Comparison of ENCODE assay signal across 24 mouse cellular contexts in the genomic region with DNA sequence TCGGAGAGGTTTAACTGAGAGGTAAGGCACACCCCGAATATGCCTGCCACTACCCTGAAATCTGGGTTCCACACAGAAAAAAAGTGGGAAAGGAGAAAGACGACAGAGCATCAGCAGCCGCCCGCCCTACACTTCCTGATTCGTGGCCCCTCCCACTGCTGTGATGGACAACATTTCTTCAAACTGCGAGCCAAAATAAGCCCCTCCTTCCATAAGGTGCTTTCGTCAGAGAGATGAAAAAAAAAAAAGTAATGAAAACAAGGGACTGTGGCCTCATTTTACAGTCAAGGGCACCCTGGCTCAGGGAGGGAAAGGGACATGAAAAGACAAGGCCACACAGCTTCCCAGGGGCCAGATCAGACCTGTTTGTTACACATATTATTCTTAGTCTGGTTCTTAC.
DNase-seq lines count a peak whose midpoint lies in the region; ATAC-seq and TF ChIP-seq lines count a peak whose summit lies in the region.
"Had no signal": no experiment of that assay in that cellular context is flagged by ENCODE, and none has a peak within 500 bp of the region (broad histone marks: within the 10 kb centered on the region; RNA-seq: fewer than 3 reads in every experiment).

No protein-coding gene starts in this region.

- H3K27ac ChIP-seq in midbrain, postnatal 0 days (ENCODE audit: low read depth, low read length): no peak overlapping the region
- no peak overlapping the region for H3K27ac ChIP-seq in midbrain, embryonic 11.5 days (ENCODE audit: low read depth, low read length)
- no peak overlapping the region for H3K27ac ChIP-seq in neural tube, embryonic 15.5 days (replicated peaks)
- H3K27ac ChIP-seq: embryonic facial prominence, embryonic 13.5 days; heart, embryonic 13.5 days; intestine, embryonic 15.5 days; kidney, postnatal 0 days; liver, embryonic 12.5 days; midbrain, embryonic 13.5 days; stomach, embryonic 15.5 days had no signal

- H3K4me2 ChIP-seq in midbrain, postnatal 0 days (ENCODE audit: low read depth, low read length, poor library complexity, severe bottlenecking): peak overlapping the region; percentile 95; the same call in 1 of the 2 replicates
- no peak overlapping the region for H3K4me2 ChIP-seq in midbrain, embryonic 11.5 days
- H3K4me2 ChIP-seq in neural tube, embryonic 15.5 days: peak overlapping the region; percentile 93; the same call in 1 of the 2 replicates

- no peak overlapping the region for H3K9ac ChIP-seq in midbrain, postnatal 0 days (replicated peaks; ENCODE audit: low read length, poor library complexity, severe bottlenecking)
- no peak overlapping the region for H3K9ac ChIP-seq in midbrain, embryonic 11.5 days (ENCODE audit: low read length)
- H3K9ac ChIP-seq in neural tube, embryonic 15.5 days (replicated peaks): no peak overlapping the region
- H3K9ac ChIP-seq: embryonic facial prominence, embryonic 13.5 days; intestine, embryonic 15.5 days; liver, embryonic 12.5 days; liver, postnatal 0 days; stomach, embryonic 15.5 days had no signal

- H3K4me1 ChIP-seq in midbrain, postnatal 0 days (ENCODE audit: insufficient read depth, low read length): peaks cover 9% of the 10 kb centered on the region; the same call in 1 of the 2 replicates
- H3K4me1 ChIP-seq in midbrain, embryonic 11.5 days (ENCODE audit: control insufficient read depth, insufficient read depth, low read length): peaks cover 4% of the 10 kb centered on the region
- H3K4me1 ChIP-seq in neural tube, embryonic 15.5 days: peaks cover 29% of the 10 kb centered on the region

- DNase-seq in adrenal gland, adult (ENCODE audit: inconsistent age in 2 of 2, low spot score in 1 of 2): peak; percentile 22 to 68
- no peak for DNase-seq in adrenal gland, adult 18-20 months (ENCODE audit: low spot score in 2 of 2)
- peak; percentile 62 for DNase-seq in cerebellum, adult 9-10 months
- no peak for DNase-seq in cerebellum, postnatal 4 days (ENCODE audit: low spot score in 2 of 2)
- DNase-seq in midbrain, postnatal 0 days (ENCODE audit: low spot score): no peak
- no peak for DNase-seq in midbrain, embryonic 11.5 days (ENCODE audit: low spot score, missing footprints)
- DNase-seq in retina, postnatal 1 day: no peak
- DNase-seq: heart, postnatal 10 days; liver, postnatal 0 days; lung, postnatal 36 days; right cerebral cortex, postnatal 25 days had no signal

- WGBS in midbrain, postnatal 0 days: 74% methylated on average over 8 of the region's 8 CpGs
- WGBS in midbrain, embryonic 11.5 days: 72% methylated on average over 8 of the region's 8 CpGs
- 76% methylated on average over 8 of the region's 8 CpGs for WGBS in neural tube, embryonic 15.5 days

- no peaks in the 10 kb centered on the region for H3K9me3 ChIP-seq in midbrain, postnatal 0 days (ENCODE audit: low read length)
- H3K9me3 ChIP-seq in midbrain, embryonic 11.5 days (ENCODE audit: control insufficient read depth, low read length): no peaks in the 10 kb centered on the region
- H3K9me3 ChIP-seq in neural tube, embryonic 15.5 days (replicated peaks): no peaks in the 10 kb centered on the region
- H3K9me3 ChIP-seq: embryonic facial prominence, embryonic 13.5 days; forebrain, embryonic 10.5 days; G1E; heart, embryonic 13.5 days; hindbrain, embryonic 15.5 days; intestine, embryonic 15.5 days; liver, embryonic 12.5 days; midbrain, embryonic 13.5 days; stomach, embryonic 15.5 days had no signal

- H3K4me3 ChIP-seq in midbrain, postnatal 0 days (ENCODE audit: low read depth, low read length): no peak overlapping the region
- no peak overlapping the region for H3K4me3 ChIP-seq in midbrain, embryonic 11.5 days (ENCODE audit: low read depth, low read length)
- no peak overlapping the region for H3K4me3 ChIP-seq in neural tube, embryonic 15.5 days (replicated peaks)
- H3K4me3 ChIP-seq: liver, embryonic 12.5 days; megakaryocyte, embryonic 14.5 days; myocyte; stomach, embryonic 15.5 days had no signal

- H3K36me3 ChIP-seq in midbrain, postnatal 0 days (ENCODE audit: insufficient read depth, low read length): no peaks in the 10 kb centered on the region
- H3K36me3 ChIP-seq in midbrain, embryonic 11.5 days (ENCODE audit: control insufficient read depth, insufficient read depth, low read length): no peaks in the 10 kb centered on the region
- H3K36me3 ChIP-seq in neural tube, embryonic 15.5 days: no peaks in the 10 kb centered on the region
- H3K36me3 ChIP-seq: embryonic facial prominence, embryonic 13.5 days; forebrain, embryonic 10.5 days; G1E; heart, embryonic 13.5 days; hindbrain, embryonic 15.5 days; intestine, embryonic 15.5 days; liver, embryonic 12.5 days; midbrain, embryonic 13.5 days; stomach, embryonic 15.5 days had no signal

- no peaks in the 10 kb centered on the region; the same call in 1 of the 2 replicates for H3K27me3 ChIP-seq in midbrain, postnatal 0 days (ENCODE audit: insufficient read depth, low read length)
- H3K27me3 ChIP-seq in midbrain, embryonic 11.5 days (ENCODE audit: control insufficient read depth, insufficient read depth, low read length): peaks cover 25% of the 10 kb centered on the region
- peaks cover 12% of the 10 kb centered on the region; the same call in 1 of the 2 replicates for H3K27me3 ChIP-seq in neural tube, embryonic 15.5 days (replicated peaks)
- H3K27me3 ChIP-seq: hindbrain, embryonic 15.5 days had no signal

- no peak for ATAC-seq in midbrain, postnatal 0 days (ENCODE audit: low FRiP score)
- ATAC-seq in midbrain, embryonic 11.5 days (ENCODE audit: low FRiP score): no peak
- no peak for ATAC-seq in neural tube, embryonic 15.5 days (ENCODE audit: low FRiP score)
- ATAC-seq: intestine, embryonic 15.5 days; liver, embryonic 12.5 days; liver, postnatal 0 days had no signal

- no peak for TF ChIP-seq CTCF in midbrain, postnatal 0 days (IDR thresholded peaks at IDR 0.05)

Comparison
In these comparisons a context has a peak if more than half of its experiments do, and no peak if none do; other contexts are left out.
1. DNase-seq: peak in adrenal gland, adult (2 of 2) and cerebellum, adult 9-10 months (single experiment); none in adrenal gland, adult 18-20 months (0 of 2), cerebellum, postnatal 4 days (0 of 2), midbrain, postnatal 0 days (single experiment), midbrain, embryonic 11.5 days (single experiment) and retina, postnatal 1 day (single experiment).